Mouse (Mus musculus): Measurements from ENCODE around the gene Spdl1. TPM values are rescaled to one million over a fixed set of nuclear protein-coding genes. Genes with fewer than 3 reads are reported as not detected.
"Not testable (repeated sequence)": the region's sequence is repeated elsewhere in the genome, so short reads cannot be mapped to it uniquely, and the experiment has no call there.

Gene Spdl1
- total and polyA plus RNA-seq, 2 experiments from 2014 or later = 1.4 to 3.7 TPM

DNA sequence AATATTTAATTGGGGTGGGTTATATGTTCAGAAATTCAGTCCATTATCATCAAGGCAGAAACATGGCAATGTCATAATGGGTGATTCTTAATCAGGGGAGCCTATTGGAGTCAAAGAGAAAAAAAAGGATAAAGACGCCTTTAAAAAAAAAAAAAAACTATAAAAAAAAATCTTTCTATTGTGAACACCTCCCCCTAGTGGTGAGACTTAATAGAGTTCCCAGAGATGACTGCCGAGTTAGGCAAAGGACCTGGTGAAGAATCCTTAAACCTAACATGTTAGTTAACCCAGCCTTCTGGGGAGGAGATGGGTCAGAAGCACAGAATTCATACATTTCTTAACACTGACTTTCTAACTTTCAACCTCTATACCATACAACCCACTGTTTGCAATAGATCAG, 18.7 kb downstream of the Spdl1 start:
- Histone ChIP-seq H3K9ac (no peak overlapping the region), H3K27ac (ENCODE audit: low read depth, low read length) (no peak overlapping the region), H3K36me3 (ENCODE audit: insufficient read depth) (no peaks in the 10 kb centered on the region), H3K9me3 (ENCODE audit: low read length) (no peaks in the 10 kb centered on the region), H3K27me3 (ENCODE audit: insufficient read depth, low read length) (no peaks in the 10 kb centered on the region), H3K4me3 (ENCODE audit: low read depth, low read length) (no peak overlapping the region), H3K4me2 (ENCODE audit: low read depth) (no peak overlapping the region), H3K4me1 (ENCODE audit: insufficient read depth) (no peaks in the 10 kb centered on the region)
- 6% methylated on average over 2 of the region's 2 CpGs for WGBS
- ATAC-seq (no peak; the same call in 1 of the 2 replicates), DNase-seq (peak; percentile 72)
- TF ChIP-seq CTCF (IDR thresholded peaks at IDR 0.05; ENCODE audit: low read depth) = peak; percentile 67

DNA sequence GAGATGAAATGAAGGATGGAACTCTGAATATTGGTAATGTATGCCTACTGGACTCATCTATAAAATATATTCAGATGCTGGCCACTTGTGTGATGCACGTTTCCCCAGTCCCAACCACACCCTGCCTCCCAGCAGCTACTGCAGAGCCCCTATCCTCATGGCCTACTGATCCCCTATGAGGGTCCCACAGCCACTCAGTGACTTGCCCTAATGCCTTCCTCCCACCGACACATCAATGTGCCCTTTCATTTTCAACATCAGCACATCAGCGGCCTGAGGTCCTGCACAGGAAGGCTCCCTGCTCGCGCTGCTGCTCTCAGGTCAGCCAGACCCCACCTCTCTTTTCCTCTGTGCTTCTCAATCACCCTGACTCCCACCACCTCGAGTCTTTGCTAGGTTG, 19.1 kb downstream of the Spdl1 start:
- 84% methylated on average over 6 of the region's 6 CpGs for WGBS
- ATAC-seq = no peak
- TF ChIP-seq CTCF (IDR thresholded peaks at IDR 0.05; ENCODE audit: low read depth) = no peak

DNA sequence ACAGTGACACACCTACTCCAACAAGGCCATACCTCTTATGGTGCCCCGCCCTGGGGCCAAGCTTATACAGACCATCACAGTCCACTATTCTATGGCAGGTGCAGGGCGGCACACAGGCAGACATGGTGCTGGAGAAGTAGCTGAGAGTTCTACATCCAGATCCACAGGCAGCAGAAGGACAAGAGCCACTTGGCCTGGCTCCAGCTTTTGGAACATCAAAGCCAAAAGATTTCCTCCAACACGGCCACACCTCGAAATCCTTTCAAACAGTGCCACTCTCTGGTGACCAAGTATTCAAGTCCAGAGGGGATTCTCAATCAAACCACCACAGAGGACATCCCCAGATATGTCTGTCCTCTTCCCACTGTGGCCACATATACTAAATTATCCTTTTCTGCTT, 28.4 kb downstream of the Spdl1 start:
- H3K9me3 ChIP-seq (ENCODE audit: low read length); DNase-seq; ATAC-seq; H3K4me3 ChIP-seq (ENCODE audit: low read depth, low read length); H3K9ac ChIP-seq; H3K4me1 ChIP-seq (ENCODE audit: insufficient read depth); H3K27ac ChIP-seq (ENCODE audit: low read depth, low read length); H3K27me3 ChIP-seq (ENCODE audit: insufficient read depth, low read length); H3K4me2 ChIP-seq (ENCODE audit: low read depth); H3K36me3 ChIP-seq (ENCODE audit: insufficient read depth): not testable (repeated sequence)
- WGBS = 84% methylated on average over 4 of the region's 4 CpGs

More for the DNA sequence above, 19.1 kb downstream of the Spdl1 start:
- no peak overlapping the region for H3K9ac ChIP-seq
- H3K27me3 ChIP-seq (ENCODE audit: insufficient read depth, low read length) = no peaks in the 10 kb centered on the region
- H3K36me3 ChIP-seq (ENCODE audit: insufficient read depth) = no peaks in the 10 kb centered on the region
- H3K27ac ChIP-seq (ENCODE audit: low read depth, low read length) = no peak overlapping the region
- H3K4me2 ChIP-seq (ENCODE audit: low read depth) = no peak overlapping the region
- DNase-seq = no peak
- no peaks in the 10 kb centered on the region for H3K9me3 ChIP-seq (ENCODE audit: low read length)
- no peak overlapping the region for H3K4me3 ChIP-seq (ENCODE audit: low read depth, low read length)
- H3K4me1 ChIP-seq (ENCODE audit: insufficient read depth) = no peaks in the 10 kb centered on the region

DNA sequence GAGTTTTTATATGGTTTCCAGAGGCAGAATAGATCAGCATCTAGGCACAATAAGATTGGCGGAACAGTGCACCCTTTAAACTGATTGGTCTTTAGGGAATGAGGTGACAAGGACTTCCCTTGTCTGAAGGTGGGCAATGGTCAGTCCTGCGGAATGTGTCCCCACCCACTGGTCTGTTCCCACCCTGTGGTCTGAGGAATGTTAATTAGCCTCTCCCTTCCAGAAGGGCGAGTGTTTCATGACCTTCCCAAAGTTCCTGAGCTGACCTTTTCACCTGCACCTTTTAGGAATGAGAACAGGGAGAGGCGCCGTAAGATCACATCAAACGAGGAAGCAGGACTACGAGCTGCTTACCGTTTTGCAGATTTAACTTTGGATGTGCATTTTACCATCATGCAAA, 35.4 kb downstream of the Spdl1 start:
- not testable (repeated sequence) for H3K4me3 ChIP-seq (ENCODE audit: low read depth, low read length); H3K4me2 ChIP-seq (ENCODE audit: low read depth); H3K27me3 ChIP-seq (ENCODE audit: insufficient read depth, low read length); H3K36me3 ChIP-seq (ENCODE audit: insufficient read depth); H3K9ac ChIP-seq; H3K4me1 ChIP-seq (ENCODE audit: insufficient read depth); ATAC-seq; H3K9me3 ChIP-seq (ENCODE audit: low read length); H3K27ac ChIP-seq (ENCODE audit: low read depth, low read length); DNase-seq
- 70% methylated on average over 8 of the region's 8 CpGs for WGBS

DNA sequence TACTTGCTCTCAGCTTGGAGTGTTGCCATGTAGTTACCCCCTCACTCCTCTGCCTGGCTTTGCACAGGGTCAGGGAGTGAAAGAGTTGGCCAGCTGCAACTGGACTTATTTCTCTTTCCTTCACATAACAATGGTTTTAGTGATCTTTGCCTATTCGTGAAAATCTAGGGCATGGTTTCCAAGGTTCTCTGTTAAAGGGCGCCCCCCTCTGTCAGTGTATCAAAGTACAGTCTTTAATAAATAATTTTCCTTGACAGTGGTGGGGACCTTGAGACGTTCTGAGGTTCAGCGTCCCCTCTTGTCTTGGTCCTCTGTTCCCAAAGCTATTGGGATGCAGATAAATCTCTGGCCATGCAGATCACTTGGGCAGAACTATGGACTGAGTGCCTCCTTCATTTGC, 37.3 kb downstream of the Spdl1 start:
- Histone ChIP-seq H3K4me2 (ENCODE audit: low read depth) (no peak overlapping the region), H3K27me3 (ENCODE audit: insufficient read depth, low read length) (no peaks in the 10 kb centered on the region), H3K27ac (ENCODE audit: low read depth, low read length) (no peak overlapping the region), H3K9ac (no peak overlapping the region), H3K4me3 (ENCODE audit: low read depth, low read length) (no peak overlapping the region), H3K9me3 (ENCODE audit: low read length) (no peaks in the 10 kb centered on the region), H3K36me3 (ENCODE audit: insufficient read depth) (no peaks in the 10 kb centered on the region), H3K4me1 (ENCODE audit: insufficient read depth) (no peaks in the 10 kb centered on the region)
- WGBS = 30% methylated on average over 4 of the region's 4 CpGs
- TF ChIP-seq CTCF (IDR thresholded peaks at IDR 0.05; ENCODE audit: low read depth) = peak; percentile 16; the same call in 1 of the 2 replicates
- ATAC-seq (no peak), DNase-seq (no peak)

DNA sequence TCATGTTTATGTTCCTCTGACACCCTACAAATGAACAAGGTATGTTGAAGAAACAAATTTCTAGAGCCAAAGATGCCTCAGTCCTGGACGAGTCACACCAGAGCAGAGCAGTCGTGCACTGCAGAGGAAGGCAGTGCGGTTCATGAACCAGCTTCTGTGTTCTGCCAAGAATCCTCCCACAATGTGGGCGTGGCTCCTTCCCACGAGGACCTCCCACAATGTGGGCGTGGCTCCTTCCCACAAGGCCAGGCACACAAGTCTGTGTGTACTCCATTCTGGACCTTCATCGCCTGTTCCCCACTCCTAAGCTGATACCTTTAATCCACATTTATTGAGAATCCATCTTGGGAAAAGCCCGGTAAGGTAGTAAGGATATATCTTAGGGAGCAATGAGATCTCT, 41.6 kb downstream of the Spdl1 start:
- Histone ChIP-seq H3K36me3 (ENCODE audit: insufficient read depth) (no peaks in the 10 kb centered on the region), H3K9ac (no peak overlapping the region), H3K9me3 (ENCODE audit: low read length) (no peaks in the 10 kb centered on the region), H3K4me3 (ENCODE audit: low read depth, low read length) (no peak overlapping the region), H3K27ac (ENCODE audit: low read depth, low read length) (no peak overlapping the region), H3K4me2 (ENCODE audit: low read depth) (no peak overlapping the region), H3K4me1 (ENCODE audit: insufficient read depth) (no peaks in the 10 kb centered on the region), H3K27me3 (ENCODE audit: insufficient read depth, low read length) (no peaks in the 10 kb centered on the region)
- TF ChIP-seq CTCF (IDR thresholded peaks at IDR 0.05; ENCODE audit: low read depth) = no peak
- 73% methylated on average over 8 of the region's 8 CpGs for WGBS
- no peak for ATAC-seq
- no peak for DNase-seq

DNA sequence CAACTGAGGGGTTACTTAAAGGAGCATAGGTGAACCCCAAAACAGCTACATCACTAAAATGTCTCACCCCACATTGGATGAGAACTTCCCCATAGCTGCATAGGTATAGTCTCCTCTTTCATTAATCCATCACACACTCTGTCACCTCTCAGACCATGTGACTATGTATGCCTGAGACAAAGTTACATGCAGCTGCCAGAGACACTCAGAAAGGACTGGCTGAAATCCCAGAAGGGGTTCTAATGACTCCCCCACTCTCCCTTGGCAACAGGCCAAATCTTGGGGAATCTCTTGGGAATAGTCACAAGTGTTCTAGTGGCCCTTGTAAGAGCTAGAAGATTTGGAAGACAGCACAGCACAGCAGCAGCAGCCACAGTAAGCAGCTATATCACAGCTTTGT, 48.6 kb downstream of the Spdl1 start:
- no peak for DNase-seq
- no peaks in the 10 kb centered on the region for H3K36me3 ChIP-seq (ENCODE audit: insufficient read depth)
- no peak overlapping the region for H3K4me2 ChIP-seq (ENCODE audit: low read depth)
- ATAC-seq = no peak
- no peaks in the 10 kb centered on the region for H3K27me3 ChIP-seq (ENCODE audit: insufficient read depth, low read length)
- no peak overlapping the region for H3K27ac ChIP-seq (ENCODE audit: low read depth, low read length)
- TF ChIP-seq CTCF (IDR thresholded peaks at IDR 0.05; ENCODE audit: low read depth) = no peak
- no peak overlapping the region for H3K4me3 ChIP-seq (ENCODE audit: low read depth, low read length)
- no peaks in the 10 kb centered on the region for H3K4me1 ChIP-seq (ENCODE audit: insufficient read depth)
- no peak overlapping the region for H3K9ac ChIP-seq
- no peaks in the 10 kb centered on the region for H3K9me3 ChIP-seq (ENCODE audit: low read length)

DNA sequence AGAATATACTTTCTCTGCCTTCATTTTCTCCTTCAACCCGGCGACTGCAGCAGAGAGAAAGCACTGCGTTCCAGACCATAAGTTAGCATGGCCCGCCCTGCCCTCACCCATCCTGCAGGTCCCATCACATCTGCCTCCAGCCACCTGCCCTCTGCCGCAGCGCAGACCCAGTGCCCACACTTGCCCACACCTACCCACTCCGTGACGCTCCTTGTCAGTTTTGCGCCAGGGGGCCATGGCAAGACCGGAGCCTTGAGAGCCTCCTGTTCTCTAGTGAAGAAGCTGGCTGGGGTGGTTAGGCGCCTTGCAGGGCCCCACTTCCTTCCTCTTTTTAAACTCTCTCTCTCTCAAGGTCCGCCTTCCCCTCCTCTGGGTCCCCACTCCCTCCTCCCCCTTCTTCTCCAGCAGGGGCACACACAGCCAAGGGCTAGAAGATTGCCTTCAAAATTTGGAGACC, 49.8 kb downstream of the Spdl1 start, which contains the start of gene Dock2:
TSS of gene Dock2 (minus strand) at position 306 of the 457 bp plus-strand sequence.
- H3K4me3 ChIP-seq (ENCODE audit: low read depth, low read length) = no peak within 1 kb of the TSS
- H3K9me3 ChIP-seq (ENCODE audit: low read length) = no peaks in the 10 kb centered on the region
- no peak within 1 kb of the TSS for H3K27ac ChIP-seq (ENCODE audit: low read depth, low read length)
- ATAC-seq (no peak), DNase-seq (no peak)
- no peaks in the 10 kb centered on the region for H3K36me3 ChIP-seq (ENCODE audit: insufficient read depth)
- no peak within 1 kb of the TSS for H3K9ac ChIP-seq
- TF ChIP-seq CTCF (IDR thresholded peaks at IDR 0.05; ENCODE audit: low read depth) = no peak
- H3K4me2 ChIP-seq (ENCODE audit: low read depth) = no peak within 1 kb of the TSS
- WGBS = 91% methylated on average over 12 of the region's 12 CpGs
- H3K27me3 ChIP-seq (ENCODE audit: insufficient read depth, low read length) = no peaks in the 10 kb centered on the region
- H3K4me1 ChIP-seq (ENCODE audit: insufficient read depth) = no peaks in the 10 kb centered on the region
